In genomic region chr5:98020658-98021057, GRCm38 (mm10) we compare ENCODE assay signal across 34 mouse cellular contexts.
"Had no signal": no experiment of that assay in that cellular context is flagged by ENCODE, and none has a peak within 500 bp of the region (broad histone marks: within the 10 kb centered on the region; RNA-seq: fewer than 3 reads in every experiment).

No protein-coding gene starts in this region.

- H3K9ac ChIP-seq: heart, embryonic 12.5 days; heart, embryonic 13.5 days; heart, embryonic 15.5 days; hindbrain, embryonic 12.5 days; hindbrain, embryonic 13.5 days; hindbrain, embryonic 14.5 days; hindbrain, embryonic 15.5 days; kidney, embryonic 15.5 days had no signal

- DNase-seq: heart, postnatal 10 days; heart, postnatal 14 days; heart, postnatal 36 days; heart, postnatal 4 days; kidney, adult 11 months; kidney, adult 18-20 months; kidney, adult 2 months; kidney, adult 8-10 months; kidney, adult 9 months; kidney, postnatal 10 days; kidney, postnatal 14 days; kidney, postnatal 25 days; kidney, postnatal 36 days; kidney, postnatal 4 days; layer of hippocampus, adult 9-11 months; layer of hippocampus, postnatal 36 days had no signal

- H3K4me1 ChIP-seq: hindbrain, embryonic 12.5 days; kidney, embryonic 15.5 days had no signal

- ATAC-seq: hindbrain, embryonic 16.5 days; hindbrain, postnatal 0 days; inflammation-experienced regulatory T-cells, adult 6 months; intestine, embryonic 16.5 days had no signal

- H3K4me3 ChIP-seq: heart, embryonic 10.5 days; heart, embryonic 12.5 days; heart, embryonic 13.5 days; heart, embryonic 15.5 days; hindbrain, embryonic 10.5 days; hindbrain, embryonic 12.5 days; hindbrain, embryonic 13.5 days; hindbrain, embryonic 15.5 days; kidney, embryonic 15.5 days; layer of hippocampus, adult 2 months; left cerebral cortex, adult 2 months had no signal

- H3K36me3 ChIP-seq: hindbrain, embryonic 12.5 days; hindbrain, embryonic 13.5 days; hindbrain, embryonic 15.5 days had no signal

- H3K9me3 ChIP-seq: heart, embryonic 10.5 days; heart, embryonic 12.5 days; heart, embryonic 13.5 days; heart, embryonic 15.5 days; hindbrain, embryonic 10.5 days; hindbrain, embryonic 12.5 days; hindbrain, embryonic 13.5 days; hindbrain, embryonic 15.5 days; kidney, embryonic 15.5 days had no signal

- H3K27ac ChIP-seq: heart, embryonic 10.5 days; heart, embryonic 13.5 days; heart, embryonic 15.5 days; hindbrain, embryonic 10.5 days; hindbrain, embryonic 12.5 days; hindbrain, embryonic 13.5 days; hindbrain, embryonic 14.5 days; hindbrain, embryonic 15.5 days; hindbrain, postnatal 0 days; kidney, embryonic 15.5 days; kidney, postnatal 0 days; layer of hippocampus, adult 2 months; left cerebral cortex, adult 2 months had no signal

- H3K27me3 ChIP-seq: heart, embryonic 12.5 days; heart, embryonic 13.5 days; heart, embryonic 15.5 days; hindbrain, embryonic 12.5 days; hindbrain, embryonic 13.5 days; hindbrain, embryonic 15.5 days; kidney, embryonic 15.5 days had no signal

- H3K4me2 ChIP-seq: heart, embryonic 11.5 days; heart, embryonic 12.5 days; heart, embryonic 13.5 days; heart, embryonic 15.5 days; hindbrain, embryonic 12.5 days; hindbrain, embryonic 13.5 days; hindbrain, embryonic 14.5 days; hindbrain, embryonic 15.5 days; kidney, embryonic 15.5 days had no signal
